Mouse (Mus musculus) intestine, embryonic 15.5 days (tissue): ENCODE measurements at regions not wholly inside any gene's neighbourhood (a gene's known extent, or its start where the extent isn't known, plus 50 kb on each side); places are given as distances from the start of the nearest gene placed in this dataset.

ENCODE experiments used
- ATAC-seq: fragments of 200-750 bp; cut with Nextera tagmentation; 2 replicates; pipeline ENCODE4 v1.8.0; 2017; ENCODE audit warnings: moderate TSS enrichment, moderate library complexity
- H3K27ac ChIP-seq: fragments of 300-500 bp; sonication (generic); 2 replicates; pipeline ENCODE4 v1.5.1; 2015; ENCODE audit warnings: mild to moderate bottlenecking, inconsistent platforms
- H3K27me3 ChIP-seq: fragments of 300-500 bp; sonication (generic); replicated peaks from 2 replicates; pipeline ENCODE4 v1.6.1; 2015; ENCODE audit warnings: inconsistent platforms
- H3K36me3 ChIP-seq: fragments of 300-500 bp; sonication (generic); 2 replicates; pipeline ENCODE4 v1.6.1; 2015; ENCODE audit warnings: inconsistent platforms
- H3K4me1 ChIP-seq: fragments of 300-500 bp; sonication (generic); replicated peaks from 2 replicates; pipeline ENCODE4 v1.6.1; 2015; ENCODE audit warnings: inconsistent platforms
- H3K4me2 ChIP-seq: fragments of 300-500 bp; sonication (generic); replicated peaks from 2 replicates; pipeline ENCODE4 v1.6.1; 2015; ENCODE audit warnings: mild to moderate bottlenecking, inconsistent platforms
- H3K4me3 ChIP-seq: fragments of 300-500 bp; sonication (generic); replicated peaks from 2 replicates; pipeline ENCODE4 v1.5.1; 2015; ENCODE audit warnings: inconsistent platforms
- H3K9ac ChIP-seq: fragments of 300-500 bp; sonication (generic); 2 replicates; pipeline ENCODE4 v1.6.1; 2015; ENCODE audit warnings: inconsistent platforms
- H3K9me3 ChIP-seq: fragments of 300-500 bp; sonication (generic); 2 replicates; pipeline ENCODE4 v1.6.1; 2016; ENCODE audit warnings: inconsistent platforms
- WGBS: fragments of 180-500 bp; shearing (Covaris S2); methylation state at CpG from one replicate; pipeline ENCODE4 v1.1.7; 2015; 5-methylcytosine and 5-hydroxymethylcytosine counted together

GRCm38 (mm10) chr2:117524437-117524836 lies 181.6 kb upstream of the Rasgrp1 start:
- H3K4me3 ChIP-seq, result no peak overlapping the region
- no peaks in the 10 kb centered on the region for H3K36me3 ChIP-seq
- H3K27me3 ChIP-seq, result no peaks in the 10 kb centered on the region
- no peak for ATAC-seq
- 76% methylated on average over 5 of the region's 5 CpGs for WGBS
- H3K9me3 ChIP-seq, result no peaks in the 10 kb centered on the region
- H3K27ac ChIP-seq, result no peak overlapping the region
- no peaks in the 10 kb centered on the region for H3K4me1 ChIP-seq
- no peak overlapping the region for H3K4me2 ChIP-seq
- H3K9ac ChIP-seq, result no peak overlapping the region

DNA sequence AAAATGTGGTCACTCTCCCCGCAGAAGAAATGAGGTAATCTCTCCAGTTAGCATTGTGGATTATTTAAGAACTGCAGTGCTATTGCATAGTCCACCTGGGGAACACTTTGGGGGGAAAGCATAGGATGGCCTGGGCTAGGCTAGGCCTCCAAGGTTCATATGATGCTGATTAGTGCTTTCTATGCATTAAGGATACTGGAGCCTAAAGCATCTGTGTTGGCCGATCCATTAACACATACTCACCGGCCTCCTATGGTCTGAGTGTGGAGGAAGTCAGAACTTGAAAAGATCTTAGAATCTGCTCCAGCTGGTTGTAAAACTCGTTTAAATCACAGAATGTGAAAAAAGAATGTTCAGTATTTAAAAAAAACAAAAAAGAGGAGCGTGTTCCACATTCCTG lies 196.1 kb upstream of the Rasgrp1 start:
- Histone ChIP-seq H3K4me1 (no peaks in the 10 kb centered on the region), H3K27ac (no peak overlapping the region), H3K9me3 (no peaks in the 10 kb centered on the region), H3K4me2 (no peak overlapping the region), H3K27me3 (no peaks in the 10 kb centered on the region), H3K9ac (no peak overlapping the region), H3K4me3 (no peak overlapping the region), H3K36me3 (no peaks in the 10 kb centered on the region)
- no peak for ATAC-seq
- 64% methylated on average over 5 of the region's 5 CpGs for WGBS

- no peaks in the 10 kb centered on the region for H3K36me3 ChIP-seq
- ATAC-seq, result no peak
Observed at GRCm38 (mm10) chr2:117539285-117539684, 196.5 kb upstream of the Rasgrp1 start.

GRCm38 (mm10) chr2:117541471-117541870 lies 198.7 kb upstream of the Rasgrp1 start:
- Histone ChIP-seq H3K9ac (no peak overlapping the region), H3K36me3 (no peaks in the 10 kb centered on the region), H3K9me3 (no peaks in the 10 kb centered on the region), H3K4me3 (no peak overlapping the region), H3K4me1 (no peaks in the 10 kb centered on the region), H3K27ac (no peak overlapping the region), H3K4me2 (no peak overlapping the region), H3K27me3 (no peaks in the 10 kb centered on the region)
- 12% methylated on average over 6 of the region's 6 CpGs for WGBS
- ATAC-seq, result no peak

More at GRCm38 (mm10) chr2:117539285-117539684, 196.5 kb upstream of the Rasgrp1 start:
- Histone ChIP-seq H3K27me3 (no peaks in the 10 kb centered on the region), H3K4me2 (no peak overlapping the region), H3K4me3 (no peak overlapping the region), H3K27ac (no peak overlapping the region), H3K4me1 (no peaks in the 10 kb centered on the region), H3K9me3 (no peaks in the 10 kb centered on the region), H3K9ac (no peak overlapping the region)
- 68% methylated on average over 3 of the region's 3 CpGs for WGBS

DNA sequence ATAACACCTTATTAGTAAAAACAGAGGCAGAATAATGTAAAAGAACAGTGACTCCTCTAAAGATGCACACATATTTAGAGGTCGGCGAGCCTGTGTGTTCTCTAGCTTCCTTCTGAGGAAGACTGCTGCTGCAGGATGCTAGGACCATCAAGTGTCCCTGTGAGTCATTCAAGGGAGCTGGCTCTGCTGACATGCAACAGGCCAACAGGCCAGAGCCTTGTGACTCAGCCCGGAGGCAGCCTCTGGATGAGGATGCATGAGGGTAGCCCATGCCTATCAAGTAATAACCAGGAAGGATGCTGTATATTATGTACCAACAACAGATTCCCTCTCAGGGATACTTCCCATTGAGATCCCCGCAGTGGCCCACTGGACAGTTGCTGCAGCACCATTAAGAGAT lies 199.5 kb upstream of the Rasgrp1 start:
- no peak for ATAC-seq
- H3K9me3 ChIP-seq, result no peaks in the 10 kb centered on the region
- WGBS, result 77% methylated on average over 4 of the region's 4 CpGs
- H3K27ac ChIP-seq, result no peak overlapping the region
- H3K4me2 ChIP-seq, result no peak overlapping the region
- H3K4me1 ChIP-seq, result no peaks in the 10 kb centered on the region
- H3K4me3 ChIP-seq, result no peak overlapping the region
- no peaks in the 10 kb centered on the region for H3K36me3 ChIP-seq
- H3K27me3 ChIP-seq, result no peaks in the 10 kb centered on the region
- H3K9ac ChIP-seq, result no peak overlapping the region

- H3K4me3 ChIP-seq, result no peak overlapping the region
- WGBS, result 83% methylated on average over 7 of the region's 7 CpGs
- no peaks in the 10 kb centered on the region for H3K27me3 ChIP-seq
- H3K27ac ChIP-seq, result no peak overlapping the region
- no peaks in the 10 kb centered on the region for H3K36me3 ChIP-seq
- H3K4me2 ChIP-seq, result no peak overlapping the region
- H3K9me3 ChIP-seq, result no peaks in the 10 kb centered on the region
- H3K4me1 ChIP-seq, result no peaks in the 10 kb centered on the region
- H3K9ac ChIP-seq, result no peak overlapping the region
- ATAC-seq, result no peak
Observed at GRCm38 (mm10) chr2:117543301-117543782, 200.5 kb upstream of the Rasgrp1 start.

GRCm38 (mm10) chr2:117548273-117548672 lies 205.5 kb upstream of the Rasgrp1 start:
- H3K27ac ChIP-seq, result no peak overlapping the region
- no peak for ATAC-seq
- no peaks in the 10 kb centered on the region for H3K9me3 ChIP-seq
- H3K27me3 ChIP-seq, result no peaks in the 10 kb centered on the region
- no peak overlapping the region for H3K4me2 ChIP-seq
- no peaks in the 10 kb centered on the region for H3K36me3 ChIP-seq
- no peak overlapping the region for H3K9ac ChIP-seq
- no peaks in the 10 kb centered on the region for H3K4me1 ChIP-seq
- 70% methylated on average over 4 of the region's 4 CpGs for WGBS
- H3K4me3 ChIP-seq, result no peak overlapping the region

- H3K27ac ChIP-seq, result no peak overlapping the region
- H3K36me3 ChIP-seq, result no peaks in the 10 kb centered on the region
- 48% methylated on average over 2 of the region's 2 CpGs for WGBS
- no peaks in the 10 kb centered on the region for H3K9me3 ChIP-seq
- no peak for ATAC-seq
- no peak overlapping the region for H3K9ac ChIP-seq
- H3K4me3 ChIP-seq, result no peak overlapping the region
- H3K4me2 ChIP-seq, result no peak overlapping the region
- H3K27me3 ChIP-seq, result no peaks in the 10 kb centered on the region
- H3K4me1 ChIP-seq, result no peaks in the 10 kb centered on the region
Observed at GRCm38 (mm10) chr2:117556301-117556700, 213.5 kb upstream of the Rasgrp1 start.

- WGBS, result 69% methylated on average over 7 of the region's 7 CpGs
- ATAC-seq, result no peak
Observed at GRCm38 (mm10) chr2:117570987-117571386, 228.2 kb upstream of the Rasgrp1 start.

DNA sequence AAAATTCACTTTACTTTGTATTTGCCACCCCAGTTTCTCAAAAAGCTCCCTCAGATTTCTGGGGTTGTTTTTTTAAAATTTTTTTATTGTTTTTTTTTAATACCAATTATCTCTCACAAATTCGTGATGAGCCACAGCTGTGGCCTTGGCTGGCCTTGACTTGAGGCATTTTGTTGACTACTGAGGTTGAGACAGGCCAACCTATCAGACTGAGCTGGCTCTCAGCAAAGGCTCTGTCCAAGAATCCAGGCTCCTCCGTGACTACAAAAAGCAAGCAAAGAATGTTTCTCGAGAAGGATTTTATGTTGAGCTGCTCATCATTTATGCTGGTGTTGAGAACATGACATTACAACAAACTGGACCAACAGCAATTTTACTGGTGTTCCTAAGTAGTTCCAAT lies 244.6 kb upstream of the Rasgrp1 start:
- 58% methylated on average over 3 of the region's 3 CpGs for WGBS
- Histone ChIP-seq H3K27me3 (no peaks in the 10 kb centered on the region), H3K27ac (no peak overlapping the region), H3K4me1 (no peaks in the 10 kb centered on the region), H3K36me3 (no peaks in the 10 kb centered on the region), H3K4me2 (no peak overlapping the region), H3K4me3 (no peak overlapping the region), H3K9ac (no peak overlapping the region), H3K9me3 (no peaks in the 10 kb centered on the region)
- no peak for ATAC-seq

More at GRCm38 (mm10) chr2:117570987-117571386, 228.2 kb upstream of the Rasgrp1 start:
- Histone ChIP-seq H3K36me3 (no peaks in the 10 kb centered on the region), H3K4me3 (no peak overlapping the region), H3K9ac (no peak overlapping the region), H3K4me2 (no peak overlapping the region), H3K9me3 (no peaks in the 10 kb centered on the region), H3K27ac (no peak overlapping the region), H3K4me1 (no peaks in the 10 kb centered on the region), H3K27me3 (no peaks in the 10 kb centered on the region)

GRCm38 (mm10) chr2:117595028-117595427 lies 252.2 kb upstream of the Rasgrp1 start:
- H3K9ac ChIP-seq, result no peak overlapping the region
- H3K4me3 ChIP-seq, result no peak overlapping the region
- H3K36me3 ChIP-seq, result no peaks in the 10 kb centered on the region
- H3K4me2 ChIP-seq, result no peak overlapping the region
- no peaks in the 10 kb centered on the region for H3K4me1 ChIP-seq
- H3K27ac ChIP-seq, result no peak overlapping the region
- no peaks in the 10 kb centered on the region for H3K9me3 ChIP-seq
- WGBS, result 47% methylated on average over 2 of the region's 2 CpGs
- no peaks in the 10 kb centered on the region for H3K27me3 ChIP-seq
- ATAC-seq, result no peak

- Histone ChIP-seq H3K27ac (no peak overlapping the region), H3K36me3 (no peaks in the 10 kb centered on the region), H3K27me3 (no peaks in the 10 kb centered on the region), H3K4me2 (no peak overlapping the region), H3K4me3 (no peak overlapping the region), H3K4me1 (no peaks in the 10 kb centered on the region), H3K9ac (no peak overlapping the region), H3K9me3 (no peaks in the 10 kb centered on the region)
- no peak for ATAC-seq
Observed at GRCm38 (mm10) chr2:117597573-117597972, 254.8 kb upstream of the Rasgrp1 start.

GRCm38 (mm10) chr2:117614772-117615171 lies 272.0 kb upstream of the Rasgrp1 start:
- H3K27ac ChIP-seq, result no peak overlapping the region
- no peak overlapping the region for H3K4me2 ChIP-seq
- H3K4me1 ChIP-seq, result no peaks in the 10 kb centered on the region
- H3K4me3 ChIP-seq, result no peak overlapping the region
- H3K27me3 ChIP-seq, result no peaks in the 10 kb centered on the region
- WGBS, result 55% methylated on average over 1 of the region's 1 CpGs
- H3K9ac ChIP-seq, result no peak overlapping the region
- no peaks in the 10 kb centered on the region for H3K36me3 ChIP-seq
- H3K9me3 ChIP-seq, result no peaks in the 10 kb centered on the region
- ATAC-seq, result no peak
